Mouse (Mus musculus): ENCODE results near the gene Popdc2. TPM values are rescaled to one million over a fixed set of nuclear protein-coding genes. Genes with fewer than 3 reads are reported as not detected.
A peak's percentile ranks its signal among the peaks of the same experiment; 100 is the strongest.
"Not testable (repeated sequence)": the region's sequence is repeated elsewhere in the genome, so short reads cannot be mapped to it uniquely, and the experiment has no call there.

Gene Popdc2
- polyA plus RNA-seq (2017; shearing (Covaris generic)) = 1 to 10 TPM; 5.8 to 6.1 TPM

DNA sequence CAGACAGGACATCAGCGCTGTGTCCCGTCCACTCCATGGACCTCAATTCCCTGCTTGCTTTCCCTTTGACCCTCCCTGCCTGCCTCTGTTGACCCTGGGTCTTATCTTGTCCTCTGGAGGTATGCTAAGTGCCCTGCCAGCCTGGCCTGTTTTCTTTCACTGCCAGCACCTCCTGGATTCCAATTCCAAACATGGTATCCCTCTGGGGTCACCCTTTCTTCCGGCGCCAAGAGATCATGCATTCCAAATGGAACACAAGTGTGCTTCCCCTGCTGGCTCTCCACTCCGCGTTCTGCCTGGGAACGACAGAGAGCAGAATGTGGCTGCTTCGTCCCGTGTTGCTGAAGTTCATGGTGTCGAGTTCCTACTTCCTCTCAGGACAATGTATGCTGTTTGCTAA, at the start of gene Popdc2:
Gene Popdc2, plus strand, starts transcription at position 277 of the 400 bp plus-strand sequence.
- no peak for ATAC-seq

GRCm38 (mm10) chr16:38318492-38318891, 43.5 kb upstream of the Popdc2 start:
- no peak for ATAC-seq

DNA sequence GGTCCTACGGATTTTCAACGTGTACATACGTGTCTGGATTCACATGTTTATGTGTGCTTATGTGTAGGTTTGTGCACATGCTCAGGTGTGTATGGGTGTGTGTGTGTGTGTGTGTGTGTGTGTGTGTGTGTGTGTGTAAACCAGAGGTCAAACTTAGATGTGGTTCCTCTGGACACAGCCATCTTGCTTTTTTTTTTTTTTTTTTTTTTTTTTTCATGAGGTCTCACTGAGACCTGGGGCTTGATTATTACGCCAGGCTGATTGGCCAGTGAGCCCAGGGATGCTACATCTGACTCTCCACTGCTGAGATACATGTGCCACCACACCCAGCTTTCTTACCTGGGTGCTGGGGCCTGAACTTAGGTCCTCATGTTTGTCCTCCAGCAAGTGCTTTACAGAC, 42.9 kb upstream of the Popdc2 start:
- no peak for ATAC-seq

GRCm38 (mm10) chr16:38321452-38321935, 40.5 kb upstream of the Popdc2 start:
- peak; percentile 76 for ATAC-seq

DNA sequence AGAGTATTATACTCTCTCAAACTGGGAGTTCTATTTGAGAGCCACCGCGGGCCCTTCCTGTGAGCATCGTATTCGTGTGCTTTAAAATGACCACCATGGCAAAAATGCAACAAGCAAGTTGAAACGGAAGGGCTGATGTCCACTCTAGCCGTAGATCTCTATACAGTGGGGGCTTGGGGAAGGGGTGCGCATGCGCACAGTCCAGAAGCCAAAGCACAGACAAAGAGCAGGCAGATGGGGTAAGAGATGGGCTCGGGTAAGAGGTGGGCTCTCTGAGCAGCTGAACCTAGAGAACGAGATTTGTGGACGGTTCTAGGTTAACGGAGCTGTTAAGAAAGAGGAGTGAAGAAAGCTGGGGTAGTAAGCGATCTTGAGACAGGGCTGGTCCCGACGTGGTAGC, 37.7 kb upstream of the Popdc2 start:
- ATAC-seq = no peak

- no peak for ATAC-seq
These were observed 35.1 kb upstream of the Popdc2 start for GRCm38 (mm10) chr16:38326778-38327397.

DNA sequence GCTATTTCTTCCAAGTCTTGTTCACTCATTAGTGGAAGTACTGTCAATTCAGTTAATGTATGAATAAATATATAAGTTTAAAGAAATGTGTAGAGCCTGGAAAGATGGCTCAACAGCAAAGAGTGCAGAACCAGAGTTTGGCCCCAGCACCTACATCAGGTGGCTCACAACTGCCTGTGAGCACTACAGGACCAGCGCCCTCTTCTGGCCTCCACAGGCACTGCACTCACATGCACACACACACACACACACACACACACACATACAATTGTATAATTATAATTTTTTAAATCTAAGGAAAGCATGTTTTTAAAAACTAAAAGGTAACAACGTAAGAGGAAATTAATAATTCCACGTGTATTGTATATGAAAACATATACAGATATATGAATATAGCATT, 32.7 kb upstream of the Popdc2 start:
- no peak for ATAC-seq

- ATAC-seq = no peak
These were observed 27.6 kb upstream of the Popdc2 start for GRCm38 (mm10) chr16:38334431-38334830.

DNA sequence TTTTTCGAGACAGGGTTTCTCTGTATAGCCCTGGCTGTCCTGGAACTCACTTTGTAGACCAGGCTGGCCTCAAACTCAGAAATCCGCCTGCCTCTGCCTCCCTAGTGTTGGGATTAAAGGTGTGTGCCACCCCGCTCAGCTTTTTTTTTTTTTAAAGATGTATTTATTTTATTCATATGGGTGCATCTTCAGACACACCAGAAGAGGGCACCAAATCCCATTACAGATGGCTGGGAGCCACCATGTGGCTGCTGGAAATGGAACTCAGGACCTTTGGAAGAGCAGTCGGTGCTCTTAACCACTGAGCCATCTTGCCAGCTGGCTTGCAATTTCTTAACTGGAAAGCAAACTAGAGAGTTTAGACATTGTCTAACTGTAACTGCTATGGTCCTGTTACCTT, 23.9 kb upstream of the Popdc2 start:
- not testable (repeated sequence) for ATAC-seq

DNA sequence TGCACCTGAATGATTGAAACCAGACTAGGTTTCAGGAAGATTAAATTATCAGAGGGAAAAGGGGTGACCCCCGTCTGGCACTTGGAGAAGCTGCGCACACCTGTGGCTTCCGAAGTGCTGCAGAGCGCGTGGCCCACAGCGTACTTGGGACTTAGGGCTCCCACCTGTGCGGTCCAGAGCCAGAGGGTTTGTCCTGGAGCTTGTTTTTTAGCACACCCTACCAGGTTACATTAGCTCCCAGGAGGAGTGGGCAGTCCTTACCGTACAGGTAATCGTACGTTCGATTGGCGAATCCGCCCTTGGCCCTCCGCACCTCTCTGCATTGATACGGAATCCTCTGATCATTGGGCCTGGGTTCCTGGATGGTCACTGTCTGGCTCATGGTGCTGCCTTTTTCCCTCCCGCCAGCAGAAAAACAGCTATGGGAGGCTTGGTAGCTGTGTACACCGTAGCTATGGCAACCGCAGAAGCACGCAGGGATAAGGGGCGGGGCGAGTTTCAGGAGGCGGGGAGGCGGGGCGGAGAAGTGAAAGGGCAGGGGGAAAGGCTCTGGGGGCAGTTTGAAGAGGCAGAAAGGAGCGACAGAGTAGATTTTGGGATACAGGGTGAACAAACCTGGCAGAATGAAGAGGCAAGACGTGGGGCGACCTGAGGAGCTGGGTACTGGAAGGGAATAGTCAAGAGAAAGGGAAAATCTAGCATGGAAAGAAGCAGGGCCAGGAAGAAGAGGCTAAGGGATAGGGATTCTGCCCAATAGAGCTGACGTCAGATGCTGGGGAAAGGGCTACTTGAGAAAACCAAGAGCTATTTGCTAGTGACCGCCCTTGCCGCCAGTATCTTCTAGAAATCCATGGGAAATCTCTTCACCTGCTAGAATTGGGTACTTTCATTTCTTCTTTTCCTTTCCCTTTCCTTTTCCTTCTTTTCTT, 20.3 kb upstream of the Popdc2 start, which contains the start of gene Maats1:
Gene Maats1, minus strand, starts transcription at position 748 of the 929 bp plus-strand sequence.
- no peak for ATAC-seq

GRCm38 (mm10) chr16:38344941-38345725, 16.9 kb upstream of the Popdc2 start:
- ATAC-seq = no peak

GRCm38 (mm10) chr16:38346529-38347325, 15.3 kb upstream of the Popdc2 start, which contains the start of the genes Cox17 and Gm21987:
Gene Cox17 (plus strand): TSS chr16:38346991.
Gene Gm21987 (plus strand): TSS chr16:38347040.
- ATAC-seq = peak; percentile 99

- no peak for ATAC-seq
These were observed 14.4 kb upstream of the Popdc2 start for GRCm38 (mm10) chr16:38347588-38347987.

DNA sequence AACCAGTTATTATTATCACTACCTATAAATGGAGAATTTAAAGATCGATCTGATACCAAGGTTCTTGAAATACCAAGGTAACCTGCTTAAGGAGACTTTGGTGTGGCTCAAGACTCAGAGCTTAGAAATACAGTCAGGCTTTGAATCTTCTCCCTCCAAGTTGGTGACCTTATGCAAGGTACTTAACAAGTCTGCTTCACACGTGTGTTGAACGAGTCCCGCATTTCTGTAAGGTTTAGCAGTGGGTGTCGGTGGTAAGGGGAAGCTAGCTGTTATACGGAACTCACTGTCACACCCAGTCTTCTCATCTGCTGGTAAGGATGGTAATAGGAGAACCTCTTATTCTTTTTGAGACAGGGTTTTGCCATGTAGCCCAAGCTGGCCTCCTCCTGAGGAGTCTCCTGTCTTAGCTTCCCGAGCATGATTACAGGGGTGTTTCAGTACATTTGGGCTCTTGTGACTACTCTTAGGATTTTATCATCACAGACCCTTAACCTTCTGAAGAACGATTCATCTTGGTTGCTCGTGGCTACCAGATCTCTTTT, 13.7 kb upstream of the Popdc2 start:
- no peak for ATAC-seq

DNA sequence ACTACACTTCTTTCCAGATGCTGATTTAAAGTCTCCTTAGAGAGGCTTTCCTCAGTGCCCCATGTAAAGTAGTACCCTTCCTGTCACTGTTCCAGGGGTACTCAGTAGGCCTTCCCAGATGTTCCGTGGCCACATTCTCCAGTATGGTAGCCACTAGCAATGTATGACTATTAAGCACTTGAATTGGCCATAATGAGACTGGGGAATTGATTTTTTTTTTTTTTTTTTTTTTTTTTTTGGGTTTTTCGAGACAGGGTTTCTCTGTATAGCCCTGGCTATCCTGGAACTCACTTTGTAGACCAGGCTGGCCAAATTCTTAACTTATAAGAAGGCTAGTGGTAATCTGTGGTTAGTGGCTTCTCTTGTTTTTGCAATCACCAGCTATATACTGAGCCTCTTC, 12.1 kb upstream of the Popdc2 start:
- ATAC-seq = no peak

DNA sequence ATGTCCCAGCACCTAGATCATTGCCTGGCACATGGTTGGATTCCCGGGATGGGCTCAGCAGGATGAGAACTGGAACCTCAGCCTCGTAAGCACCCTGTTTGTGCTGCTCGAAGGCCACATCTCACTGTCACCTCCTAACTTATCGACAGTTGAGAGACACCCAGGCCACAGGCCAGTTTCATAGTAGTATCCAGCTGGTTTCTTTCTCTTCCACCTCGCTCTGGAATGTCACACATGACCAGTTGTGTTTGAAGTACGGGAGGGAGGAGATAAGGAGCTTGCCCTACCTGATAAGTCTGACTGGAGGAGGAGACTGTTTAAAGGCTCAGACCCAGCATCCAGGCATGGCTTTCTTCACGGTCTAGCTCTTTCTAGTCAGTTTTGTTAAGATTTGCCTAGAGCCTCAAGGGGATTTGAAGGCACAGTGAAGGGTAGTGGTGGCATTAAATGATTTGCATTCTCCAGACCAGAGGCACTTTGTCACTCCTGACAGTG, 11.6 kb upstream of the Popdc2 start:
- no peak for ATAC-seq

DNA sequence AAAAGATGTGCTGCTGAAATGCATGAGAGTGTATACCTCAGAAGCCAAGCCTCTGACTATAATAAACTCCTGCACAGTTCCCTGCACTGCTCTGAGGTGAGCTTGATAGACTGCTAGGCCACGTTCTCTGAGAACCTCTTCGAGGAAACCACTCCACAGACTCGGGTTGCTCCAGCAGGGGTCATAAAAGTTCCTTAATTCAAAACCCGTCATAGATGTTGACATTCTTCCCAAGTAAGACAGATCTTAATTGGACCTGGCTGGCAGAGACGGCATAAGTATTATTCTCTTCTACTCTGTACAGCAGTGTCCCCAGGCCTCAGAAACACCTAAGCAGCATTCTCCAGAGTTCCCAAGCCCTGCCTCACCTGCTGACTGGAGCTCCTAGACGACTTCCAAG, 11.1 kb upstream of the Popdc2 start:
- no peak for ATAC-seq

DNA sequence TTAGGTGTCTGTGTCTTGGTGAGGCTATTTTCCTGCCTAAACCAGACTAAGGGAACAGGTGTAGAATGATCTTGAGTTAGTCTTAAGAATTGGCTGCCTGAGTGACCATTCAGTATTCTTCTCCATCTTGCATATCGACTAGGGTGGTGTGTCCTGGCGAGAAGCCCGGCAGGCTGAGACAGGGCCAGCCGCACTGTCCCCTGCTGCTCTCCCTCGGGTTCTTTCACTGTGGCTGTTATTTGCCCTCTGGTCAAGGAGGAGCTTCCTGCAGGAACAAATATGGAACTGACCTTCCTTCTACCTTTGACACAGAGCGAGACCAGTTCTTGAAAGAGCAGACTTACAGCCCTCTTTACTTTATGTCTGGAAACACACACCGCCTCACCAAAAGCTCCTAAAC, 10.0 kb upstream of the Popdc2 start:
- no peak for ATAC-seq

DNA sequence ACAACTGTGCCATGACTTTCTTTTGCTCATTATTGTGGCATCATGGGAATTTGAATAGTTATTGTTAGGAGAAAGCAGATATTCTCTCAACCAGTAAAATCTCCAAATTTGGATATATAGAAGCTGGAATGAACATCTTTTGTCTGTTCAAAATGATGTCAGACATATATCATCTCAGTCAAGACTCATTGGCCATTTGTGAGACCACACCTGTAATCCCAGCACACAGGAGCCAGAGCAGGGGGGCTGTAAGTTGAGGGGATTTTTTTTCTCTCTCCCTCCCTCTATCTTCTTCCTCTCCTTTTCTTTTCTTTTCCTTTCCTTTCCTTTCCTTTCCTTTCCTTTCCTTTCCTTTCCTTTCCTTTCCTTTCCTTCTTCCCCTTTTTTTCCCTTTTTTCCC, 9.2 kb upstream of the Popdc2 start:
- ATAC-seq = peak; percentile 59

- ATAC-seq = peak; percentile 60
These were observed 8.4 kb upstream of the Popdc2 start for GRCm38 (mm10) chr16:38353642-38354041.

DNA sequence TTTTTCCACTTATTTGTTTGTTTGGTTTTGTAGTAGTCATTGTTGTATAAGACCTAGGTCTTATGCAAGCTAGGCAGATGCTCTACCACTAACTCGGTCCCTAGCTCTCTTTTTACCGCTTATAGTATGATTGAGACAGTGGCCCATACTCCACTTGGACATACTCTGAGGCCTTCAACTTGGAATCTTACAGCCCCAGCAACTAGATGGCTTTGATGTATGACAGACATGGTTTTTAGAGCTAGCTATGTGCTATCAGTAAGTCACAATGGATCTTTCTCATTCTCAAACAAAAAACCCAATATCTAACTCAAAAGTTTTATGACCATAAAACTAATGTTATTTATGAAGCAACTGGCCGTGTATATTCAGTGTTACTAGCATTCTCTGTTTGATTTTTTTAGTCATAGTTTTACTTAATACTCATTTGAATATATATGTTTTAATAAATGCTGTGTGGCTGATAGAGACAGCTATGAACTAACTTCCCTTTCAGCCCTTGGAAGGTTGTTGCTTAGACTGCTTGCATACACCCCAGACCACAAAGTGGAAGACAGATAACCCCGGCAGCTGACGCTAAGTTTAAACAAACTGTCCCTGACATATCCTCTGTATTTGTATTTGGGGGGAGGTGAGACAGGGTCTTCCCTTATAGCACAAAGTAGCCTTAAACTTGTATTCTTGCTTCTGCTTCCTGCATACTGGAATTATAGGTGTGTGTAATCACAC, 7.7 kb upstream of the Popdc2 start:
- ATAC-seq = no peak

Measured in activated CD4-positive, CD25-positive, alpha-beta regulatory T cell, adult 4 months (primary cell).